Mouse (Mus musculus) kidney, embryonic 14.5 days (tissue): ENCODE data around the gene Olfr1251. TPM values are rescaled to one million over a fixed set of nuclear protein-coding genes. Genes with fewer than 3 reads are reported as not detected.
"Not testable (repeated sequence)": the region's sequence is repeated elsewhere in the genome, so short reads cannot be mapped to it uniquely, and the experiment has no call there.

Experiments used
- ATAC-seq: fragments of 200-750 bp; cut with Nextera tagmentation; 2 replicates; pipeline ENCODE4 v1.8.0; 2017; ENCODE audit warnings: moderate number of reproducible peaks, mild to moderate bottlenecking, moderate TSS enrichment, moderate library complexity; ENCODE audit not compliant: low FRiP score, low TSS enrichment
- H3K27ac ChIP-seq: fragments of 300-500 bp; sonication (generic); 2 replicates; pipeline ENCODE4 v1.5.1; 2014; ENCODE audit warnings: low read depth, mild to moderate bottlenecking, low read length, moderate library complexity, mixed read lengths
- H3K27me3 ChIP-seq: fragments of 300-500 bp; sonication (generic); 2 replicates; pipeline ENCODE4 v1.6.1; 2014; ENCODE audit warnings: mild to moderate bottlenecking, low read length; ENCODE audit not compliant: control insufficient read depth, insufficient read depth
- H3K36me3 ChIP-seq: fragments of 300-500 bp; sonication (generic); 2 replicates; pipeline ENCODE4 v1.6.1; 2014; ENCODE audit warnings: low read length, mixed read lengths; ENCODE audit not compliant: control insufficient read depth, insufficient read depth
- H3K4me1 ChIP-seq: fragments of 300-500 bp; sonication (generic); 2 replicates; pipeline ENCODE4 v1.6.1; 2014; ENCODE audit warnings: low read length, mixed read lengths; ENCODE audit not compliant: control insufficient read depth, insufficient read depth
- H3K4me2 ChIP-seq: fragments of 300-500 bp; sonication (generic); replicated peaks from 2 replicates; pipeline ENCODE4 v1.6.1; 2014; ENCODE audit warnings: low read depth, mild to moderate bottlenecking, low read length
- H3K4me3 ChIP-seq: fragments of 300-500 bp; sonication (generic); 2 replicates; pipeline ENCODE4 v1.5.1; 2014; ENCODE audit warnings: mild to moderate bottlenecking, low read length
- H3K9ac ChIP-seq: fragments of 300-500 bp; sonication (generic); 2 replicates; pipeline ENCODE4 v1.6.1; 2014; ENCODE audit warnings: low read depth, mild to moderate bottlenecking, low read length, moderate library complexity
- H3K9me3 ChIP-seq: fragments of 300-500 bp; sonication (generic); 2 replicates; pipeline ENCODE4 v1.6.1; 2016; ENCODE audit warnings: low read length; ENCODE audit not compliant: control insufficient read depth
- WGBS: fragments of 180-500 bp; shearing (Covaris S2); extraction: QIAGEN DNeasy Blood & Tissue Kit; methylation state at CpG from one replicate; pipeline ENCODE4 v1.1.7; 2014; 5-methylcytosine and 5-hydroxymethylcytosine counted together
- polyA plus RNA-seq: library from polyadenylated mRNA; unstranded; fragments of >200 nt; fragmentation: Nextera tagmentation; extraction: Ambion mirVana; gene quantifications from 2 replicates; pipeline ENCODE4 v1.2.1, GENCODE M21; 2014

Olfr1251 gene
- polyA plus RNA-seq, result not detected in 2 replicates

DNA sequence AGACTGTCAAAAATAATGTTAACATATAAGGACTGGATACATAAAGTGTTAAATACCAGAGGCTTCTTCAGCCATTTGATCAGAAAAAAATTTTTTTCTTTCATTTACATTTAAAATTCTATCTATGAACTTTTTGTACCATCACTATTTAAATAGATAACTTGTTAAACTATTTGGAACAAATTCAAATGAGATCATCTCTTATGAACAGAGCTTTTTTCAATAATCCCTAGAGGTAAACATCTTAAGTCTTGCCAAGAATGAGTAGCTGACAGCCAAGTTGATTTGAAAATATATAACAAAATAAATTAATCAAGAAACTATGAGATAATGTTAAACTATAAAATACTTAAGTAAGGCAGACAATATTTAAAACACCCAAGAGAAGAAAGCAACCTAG, at the start of gene Olfr1251:
Olfr1251 (minus strand) TSS at position 101 of the 400 bp plus-strand sequence.
- Histone ChIP-seq H3K9ac (no peak within 1 kb of the TSS), H3K36me3 (no peaks in the 10 kb centered on the region), H3K27me3 (no peaks in the 10 kb centered on the region), H3K27ac (no peak within 1 kb of the TSS), H3K4me3 (no peak within 1 kb of the TSS), H3K9me3 (no peaks in the 10 kb centered on the region), H3K4me2 (no peak within 1 kb of the TSS), H3K4me1 (no peaks in the 10 kb centered on the region)
- ATAC-seq, result no peak

DNA sequence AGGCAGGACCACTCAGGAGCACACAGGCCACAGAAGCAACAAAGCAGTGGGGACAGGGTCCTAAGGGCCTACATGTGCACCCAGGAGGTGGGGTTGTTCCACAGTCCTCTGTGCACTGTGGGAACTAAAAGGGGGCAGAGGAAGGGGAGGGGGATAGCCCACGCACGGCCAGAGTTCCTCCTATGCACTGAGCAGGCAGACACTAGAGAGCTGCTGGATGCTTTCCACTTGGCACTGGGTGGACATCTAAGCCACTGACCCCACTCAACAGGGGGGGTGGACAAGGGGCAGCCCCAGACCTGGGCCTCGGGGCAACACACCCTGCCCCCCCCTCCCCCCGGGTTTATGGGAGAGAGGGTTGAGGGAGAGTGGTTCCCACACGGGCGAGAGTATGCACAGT, 20.2 kb upstream of the Olfr1251 start:
- no peak for ATAC-seq
- 82% methylated on average over 6 of the region's 6 CpGs for WGBS
- Histone ChIP-seq H3K27me3 (no peaks in the 10 kb centered on the region), H3K4me3 (no peak overlapping the region), H3K4me1 (no peaks in the 10 kb centered on the region), H3K27ac (no peak overlapping the region), H3K9me3 (no peaks in the 10 kb centered on the region), H3K4me2 (no peak overlapping the region), H3K9ac (no peak overlapping the region), H3K36me3 (no peaks in the 10 kb centered on the region)

DNA sequence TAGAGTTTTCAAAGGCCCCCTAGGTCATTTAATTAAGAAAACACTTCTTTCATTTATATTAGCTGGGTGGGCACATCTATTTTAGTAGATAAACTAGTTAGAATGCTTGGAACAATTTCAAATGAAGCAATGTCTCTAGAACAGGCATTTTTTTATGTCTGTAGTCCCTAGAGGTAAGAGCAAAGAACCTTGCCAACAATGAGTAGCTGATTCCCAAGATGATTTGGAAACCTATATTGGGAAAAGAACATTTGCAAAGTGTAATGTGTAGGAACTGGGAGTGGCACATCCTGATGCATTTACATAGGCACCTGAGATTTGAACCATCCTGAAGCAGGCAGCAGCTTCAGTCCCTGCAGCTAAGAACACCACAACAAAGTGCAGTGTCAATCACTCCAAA, 10.4 kb downstream of the Olfr1251 start, which contains the start of gene Olfr1250:
Olfr1250 (minus strand) TSS at position 101 of the 400 bp plus-strand sequence.
- no peaks in the 10 kb centered on the region for H3K36me3 ChIP-seq
- no peak for ATAC-seq
- no peak within 1 kb of the TSS for H3K4me3 ChIP-seq
- H3K9ac ChIP-seq, result no peak within 1 kb of the TSS
- no peak within 1 kb of the TSS for H3K4me2 ChIP-seq
- no peaks in the 10 kb centered on the region for H3K9me3 ChIP-seq
- H3K27me3 ChIP-seq, result no peaks in the 10 kb centered on the region
- H3K27ac ChIP-seq, result no peak within 1 kb of the TSS
- no peaks in the 10 kb centered on the region for H3K4me1 ChIP-seq

DNA sequence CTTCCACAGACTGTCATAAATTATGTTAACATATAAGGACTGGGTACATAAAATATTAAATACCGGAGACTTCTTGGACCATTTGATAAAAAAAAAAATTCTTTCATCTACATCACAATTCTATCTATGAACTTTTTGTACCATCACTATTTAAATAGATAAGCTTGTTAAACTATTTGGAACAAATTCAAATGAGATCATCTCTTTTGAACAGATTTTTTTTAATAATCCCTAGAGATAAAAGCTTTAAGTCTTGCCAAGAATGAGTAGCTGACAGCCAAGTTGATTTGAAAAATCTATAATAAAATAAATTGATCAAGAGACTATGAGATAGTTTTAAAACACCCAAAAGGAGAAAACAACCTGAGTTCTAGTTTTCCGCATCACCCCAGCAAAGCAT, 36.9 kb downstream of the Olfr1251 start, which contains the start of gene Olfr1249:
Olfr1249 (minus strand) TSS at position 101 of the 400 bp plus-strand sequence.
- Histone ChIP-seq H3K4me2 (no peak within 1 kb of the TSS), H3K27ac (no peak within 1 kb of the TSS), H3K9ac (no peak within 1 kb of the TSS), H3K9me3 (no peaks in the 10 kb centered on the region), H3K27me3 (no peaks in the 10 kb centered on the region), H3K4me3 (no peak within 1 kb of the TSS), H3K4me1 (no peaks in the 10 kb centered on the region), H3K36me3 (no peaks in the 10 kb centered on the region)
- 89% methylated on average over 2 of the region's 2 CpGs for WGBS
- ATAC-seq, result no peak

DNA sequence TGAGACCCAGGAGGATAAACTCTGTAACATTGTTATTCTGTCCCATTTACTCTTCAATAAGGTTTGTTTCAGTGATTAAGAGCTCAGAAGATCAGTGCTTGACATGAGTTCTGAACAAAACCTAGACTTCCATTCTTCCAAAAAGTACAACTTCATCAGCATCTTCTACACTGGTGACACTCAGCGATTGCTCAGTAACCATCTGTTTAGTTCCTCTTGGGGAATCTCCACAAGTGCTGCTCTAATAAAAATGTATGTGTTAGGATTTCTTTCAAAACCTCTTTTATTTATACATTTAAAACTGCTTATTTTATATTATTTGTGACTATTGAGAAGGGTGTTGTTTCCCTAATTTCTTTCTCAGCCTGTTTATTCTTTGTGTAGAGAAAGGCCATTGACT, 53.6 kb downstream of the Olfr1251 start, which contains the start of gene Olfr1248:
Olfr1248 (minus strand) TSS at position 101 of the 400 bp plus-strand sequence.
- H3K4me2 ChIP-seq, H3K4me3 ChIP-seq, H3K27ac ChIP-seq, H3K27me3 ChIP-seq, H3K9ac ChIP-seq, H3K9me3 ChIP-seq, H3K36me3 ChIP-seq, ATAC-seq, H3K4me1 ChIP-seq: not testable (repeated sequence)
- 91% methylated on average over 1 of the region's 1 CpGs for WGBS

Other genes with a start within 250 kb of the Olfr1251 start
- not detected in 2 replicates for gene Olfr1240, start 228.9 kb downstream of the Olfr1251 start, polyA plus RNA-seq
- not detected in 2 replicates for gene Olfr1241, start 184.8 kb downstream of the Olfr1251 start, polyA plus RNA-seq
- gene Olfr1242, start 173.6 kb downstream of the Olfr1251 start, polyA plus RNA-seq, result not detected in 2 replicates
- not detected in 2 replicates for gene Olfr1243, start 140.4 kb downstream of the Olfr1251 start, polyA plus RNA-seq
- gene Olfr1245, start 93.5 kb downstream of the Olfr1251 start, polyA plus RNA-seq, result not detected in 2 replicates
- not detected in 2 replicates for gene Olfr1246, start 78.8 kb downstream of the Olfr1251 start, polyA plus RNA-seq
- not detected in 2 replicates for gene Olfr1247, start 57.8 kb downstream of the Olfr1251 start, polyA plus RNA-seq
- gene Olfr1248, start 53.7 kb downstream of the Olfr1251 start, polyA plus RNA-seq, result not detected in 2 replicates
- gene Olfr1249, start 37.0 kb downstream of the Olfr1251 start, polyA plus RNA-seq, result not detected in 2 replicates
- gene Olfr1250, start 10.5 kb downstream of the Olfr1251 start, polyA plus RNA-seq, result not detected in 2 replicates
- not detected in 2 replicates for gene Olfr1252, start 53.1 kb upstream of the Olfr1251 start, polyA plus RNA-seq
- gene Olfr1253, start 85.2 kb upstream of the Olfr1251 start, polyA plus RNA-seq, result not detected in 2 replicates
- not detected in 2 replicates for gene Olfr1254, start 121.7 kb upstream of the Olfr1251 start, polyA plus RNA-seq
- not detected in 2 replicates for gene Olfr1255, start 140.1 kb upstream of the Olfr1251 start, polyA plus RNA-seq
- gene Olfr1256, start 169.6 kb upstream of the Olfr1251 start, polyA plus RNA-seq, result not detected in 2 replicates
- gene Olfr48, start 176.3 kb upstream of the Olfr1251 start, polyA plus RNA-seq, result not detected in 2 replicates
- not detected in 2 replicates for gene Olfr1257, start 206.5 kb upstream of the Olfr1251 start, polyA plus RNA-seq